Mouse (Mus musculus) heart, embryonic 16.5 days (tissue): ENCODE results near the gene Tbc1d9. TPM values are rescaled to one million over a fixed set of nuclear protein-coding genes. Genes with fewer than 3 reads are reported as not detected.

ENCODE experiments used
- ATAC-seq: fragments of 200-750 bp; cut with Nextera tagmentation; replicated peaks from 2 replicates; pipeline ENCODE4 v1.8.0; 2017; ENCODE audit warnings: moderate number of reproducible peaks; ENCODE audit not compliant: insufficient read depth, low FRiP score; ENCODE audit errors: extremely low read depth
- H3K27ac ChIP-seq: fragments of 300-500 bp; sonication (generic); 2 replicates; pipeline ENCODE4 v1.5.1; 2014; ENCODE audit warnings: mild to moderate bottlenecking, low read length, control low read depth, moderate library complexity
- H3K27me3 ChIP-seq: fragments of 300-500 bp; sonication (generic); 2 replicates; pipeline ENCODE4 v1.6.1; 2014; ENCODE audit warnings: low read length, mixed read lengths; ENCODE audit not compliant: control insufficient read depth, insufficient read depth
- H3K36me3 ChIP-seq: fragments of 300-500 bp; sonication (generic); 2 replicates; pipeline ENCODE4 v1.6.1; 2014; ENCODE audit not compliant: control insufficient read depth, insufficient read depth
- H3K4me1 ChIP-seq: fragments of 300-500 bp; sonication (generic); 2 replicates; pipeline ENCODE4 v1.6.1; 2014; ENCODE audit warnings: low read length, mixed read lengths; ENCODE audit not compliant: control insufficient read depth, insufficient read depth
- H3K4me2 ChIP-seq: fragments of 300-500 bp; sonication (generic); 2 replicates; pipeline ENCODE4 v1.6.1; 2014; ENCODE audit warnings: low read depth, mild to moderate bottlenecking, control low read depth, low read length
- H3K4me3 ChIP-seq: fragments of 300-500 bp; sonication (generic); 2 replicates; pipeline ENCODE4 v1.5.1; 2014; ENCODE audit warnings: mild to moderate bottlenecking, control low read depth, low read length
- H3K9ac ChIP-seq: fragments of 300-500 bp; sonication (generic); 2 replicates; pipeline ENCODE4 v1.6.1; 2014; ENCODE audit warnings: low read length, control low read depth
- H3K9me3 ChIP-seq: fragments of 300-500 bp; sonication (generic); replicated peaks from 2 replicates; pipeline ENCODE4 v1.6.1; 2016; ENCODE audit warnings: low read length; ENCODE audit not compliant: control insufficient read depth
- WGBS: fragments of 180-500 bp; shearing (Covaris S2); extraction: QIAGEN DNeasy Blood & Tissue Kit; methylation state at CpG from one replicate; pipeline ENCODE4 v1.1.7; 2014; 5-methylcytosine and 5-hydroxymethylcytosine counted together
- polyA plus RNA-seq: library from polyadenylated mRNA; unstranded; fragments of >200 nt; fragmentation: Nextera tagmentation; extraction: Ambion mirVana; gene quantifications from 2 replicates; pipeline ENCODE4 v1.2.1, GENCODE M21; 2015

Gene Tbc1d9
- polyA plus RNA-seq, 1 experiment from 2014 or later, result 0.66 TPM

DNA sequence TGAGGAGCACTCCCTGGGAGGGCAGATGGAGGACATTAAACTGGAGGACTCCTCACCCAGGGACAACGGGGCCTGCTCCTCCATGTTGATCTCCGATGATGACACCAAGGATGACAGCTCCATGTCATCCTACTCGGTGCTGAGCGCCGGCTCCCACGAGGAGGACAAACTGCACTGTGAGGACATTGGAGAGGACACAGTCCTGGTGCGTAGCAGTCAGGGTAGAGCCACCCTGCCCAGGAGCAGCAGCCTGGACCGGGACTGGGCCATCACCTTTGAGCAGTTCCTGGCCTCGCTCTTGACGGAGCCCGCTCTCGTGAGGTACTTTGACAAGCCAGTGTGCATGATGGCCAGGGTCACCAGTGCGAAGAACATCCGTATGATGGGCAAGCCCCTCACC lies 106.0 kb downstream of the Tbc1d9 start:
- no peak overlapping the region for H3K4me2 ChIP-seq
- no peak overlapping the region for H3K27ac ChIP-seq
- no peaks in the 10 kb centered on the region for H3K9me3 ChIP-seq
- 95% methylated on average over 14 of the region's 14 CpGs for WGBS
- no peaks in the 10 kb centered on the region for H3K27me3 ChIP-seq
- no peak overlapping the region for H3K9ac ChIP-seq
- H3K36me3 ChIP-seq, result no peaks in the 10 kb centered on the region
- ATAC-seq, result no peak
- peaks cover 5% of the 10 kb centered on the region for H3K4me1 ChIP-seq
- H3K4me3 ChIP-seq, result no peak overlapping the region

DNA sequence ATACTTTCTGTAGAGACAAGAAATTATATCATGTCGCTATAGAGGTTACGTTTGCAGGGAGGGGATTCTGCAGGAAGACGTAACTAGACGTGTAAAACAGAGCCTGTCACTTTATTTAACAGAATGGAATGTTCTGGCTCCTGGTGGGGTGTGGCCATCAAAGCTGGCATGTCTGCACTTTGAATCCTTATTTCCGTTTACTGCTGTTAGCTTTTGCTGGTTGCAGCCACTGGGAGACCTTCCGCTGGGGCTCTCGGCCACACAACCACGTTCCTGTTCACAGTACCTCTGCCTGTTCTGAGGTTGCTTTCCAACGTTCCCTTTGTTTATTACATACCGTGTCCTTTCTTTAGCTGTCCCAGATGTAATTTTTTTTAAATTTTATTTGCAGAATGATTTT lies 107.3 kb downstream of the Tbc1d9 start:
- no peak overlapping the region for H3K27ac ChIP-seq
- no peak overlapping the region for H3K4me3 ChIP-seq
- H3K36me3 ChIP-seq, result no peaks in the 10 kb centered on the region
- no peak overlapping the region for H3K9ac ChIP-seq
- no peak overlapping the region for H3K4me2 ChIP-seq
- peaks cover 5% of the 10 kb centered on the region for H3K4me1 ChIP-seq
- no peak for ATAC-seq
- 67% methylated on average over 10 of the region's 10 CpGs for WGBS
- H3K27me3 ChIP-seq, result no peaks in the 10 kb centered on the region
- no peaks in the 10 kb centered on the region for H3K9me3 ChIP-seq

DNA sequence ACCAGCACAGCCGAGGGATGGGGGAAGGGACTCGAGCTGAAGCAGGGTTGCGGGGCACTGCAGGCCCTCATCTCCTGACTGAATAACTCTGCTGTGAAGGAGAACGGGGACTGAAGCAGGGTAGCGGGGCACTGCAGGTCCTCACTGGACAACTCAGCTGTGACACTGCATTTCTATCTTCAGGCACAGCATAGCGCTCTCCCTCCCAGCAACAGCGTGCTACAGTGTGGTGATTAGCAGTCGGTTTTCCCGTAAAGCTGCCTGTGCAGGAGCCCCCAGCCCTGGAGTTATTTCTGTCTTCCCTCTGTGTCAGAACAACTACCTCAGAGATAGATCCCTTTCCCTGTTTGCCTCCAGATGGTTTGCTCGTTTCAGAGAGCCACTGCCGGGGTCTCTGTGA lies 109.3 kb downstream of the Tbc1d9 start:
- Histone ChIP-seq H3K36me3 (no peaks in the 10 kb centered on the region), H3K4me1 (peaks cover 5% of the 10 kb centered on the region), H3K4me3 (no peak overlapping the region), H3K27me3 (no peaks in the 10 kb centered on the region), H3K27ac (no peak overlapping the region; the same call in 1 of the 2 replicates), H3K9me3 (no peaks in the 10 kb centered on the region), H3K9ac (peak overlapping the region; percentile 58; the same call in 1 of the 2 replicates), H3K4me2 (peak overlapping the region; percentile 47)
- ATAC-seq, result peak; percentile 58
- 33% methylated on average over 11 of the region's 11 CpGs for WGBS

DNA sequence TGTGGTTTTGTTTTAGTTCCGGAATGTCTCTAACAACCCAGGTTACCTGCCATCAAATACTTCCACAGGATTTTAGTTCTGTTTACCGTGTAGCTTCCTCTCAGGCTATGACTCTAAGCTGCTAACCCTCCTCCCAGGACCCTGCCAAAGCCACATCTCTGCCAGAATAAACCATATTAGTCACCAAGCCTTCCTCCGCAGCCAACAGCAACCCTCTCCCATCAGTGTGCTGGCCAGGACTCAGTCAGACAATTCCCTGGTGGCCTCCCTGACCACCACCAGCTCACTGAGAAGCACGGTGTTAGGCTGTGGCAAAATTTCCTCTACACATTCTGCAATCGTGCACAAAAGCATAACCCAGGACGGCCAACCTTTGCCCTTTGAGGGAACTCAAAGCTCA lies 113.3 kb downstream of the Tbc1d9 start:
- Histone ChIP-seq H3K4me3 (no peak overlapping the region), H3K4me1 (peaks cover 5% of the 10 kb centered on the region), H3K36me3 (no peaks in the 10 kb centered on the region), H3K9ac (no peak overlapping the region), H3K27me3 (no peaks in the 10 kb centered on the region), H3K27ac (no peak overlapping the region), H3K9me3 (no peaks in the 10 kb centered on the region), H3K4me2 (no peak overlapping the region)
- WGBS, result 74% methylated on average over 6 of the region's 6 CpGs
- ATAC-seq, result no peak

DNA sequence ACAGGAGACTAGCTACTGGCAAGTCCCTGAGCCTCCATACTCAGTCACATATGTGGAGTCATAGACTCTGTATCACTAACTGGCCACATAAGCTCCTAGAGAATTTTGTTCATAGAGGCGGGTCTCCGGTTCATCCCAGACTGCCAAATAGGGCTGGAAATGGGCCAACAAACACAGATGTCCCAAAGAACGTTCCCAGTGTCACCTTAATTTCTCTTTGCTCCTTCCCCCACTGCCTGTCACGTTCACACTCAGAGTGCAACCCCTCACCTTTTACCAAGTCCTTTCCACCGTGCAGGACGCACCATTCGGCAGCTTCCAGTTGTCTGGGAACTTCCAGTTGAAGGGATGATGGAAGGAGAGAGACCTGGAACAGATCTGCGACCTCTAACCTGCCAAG lies 120.2 kb downstream of the Tbc1d9 start:
- Histone ChIP-seq H3K36me3 (no peaks in the 10 kb centered on the region), H3K4me1 (0 out of 2 replicates have a peak, but pooled peaks cover 2% of the 10 kb centered on the region), H3K4me3 (no peak overlapping the region), H3K9me3 (no peaks in the 10 kb centered on the region), H3K27ac (no peak overlapping the region), H3K9ac (no peak overlapping the region), H3K4me2 (no peak overlapping the region), H3K27me3 (peaks cover 22% of the 10 kb centered on the region)
- ATAC-seq, result no peak
- 71% methylated on average over 8 of the region's 8 CpGs for WGBS

DNA sequence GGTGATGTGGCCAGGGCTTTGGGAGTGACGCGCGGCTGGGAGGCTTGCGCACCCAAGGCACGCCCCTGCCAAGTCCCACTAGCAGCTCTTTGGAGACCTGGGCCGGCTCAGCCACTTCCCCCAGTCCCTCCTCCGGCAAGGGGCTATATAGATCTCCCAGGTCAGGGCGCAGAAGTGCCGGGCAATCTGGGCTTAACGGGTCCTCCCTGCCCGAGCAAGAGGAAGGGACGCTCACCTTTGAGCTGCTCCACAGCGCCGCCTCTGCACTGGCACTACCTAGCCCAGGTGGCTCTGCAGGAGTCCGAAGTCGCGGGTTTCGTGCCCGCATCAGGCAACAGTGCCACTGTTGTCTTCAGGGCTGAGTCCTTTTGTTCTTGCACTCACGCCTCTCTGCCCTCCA lies 125.0 kb downstream of the Tbc1d9 start, which contains the start of gene Ucp1:
Ucp1 (plus strand) TSS at position 177 of the 400 bp plus-strand sequence.
- Histone ChIP-seq H3K9ac (no peak within 1 kb of the TSS), H3K4me2 (peak within 1 kb of the TSS; percentile 68), H3K27me3 (peaks cover 27% of the 10 kb centered on the region), H3K36me3 (no peaks in the 10 kb centered on the region), H3K4me1 (0 out of 2 replicates have a peak, but pooled peaks cover 2% of the 10 kb centered on the region), H3K27ac (no peak within 1 kb of the TSS), H3K4me3 (peak within 1 kb of the TSS; percentile 36), H3K9me3 (no peaks in the 10 kb centered on the region)
- ATAC-seq, result no peak
- WGBS, result 4% methylated on average over 20 of the region's 20 CpGs

DNA sequence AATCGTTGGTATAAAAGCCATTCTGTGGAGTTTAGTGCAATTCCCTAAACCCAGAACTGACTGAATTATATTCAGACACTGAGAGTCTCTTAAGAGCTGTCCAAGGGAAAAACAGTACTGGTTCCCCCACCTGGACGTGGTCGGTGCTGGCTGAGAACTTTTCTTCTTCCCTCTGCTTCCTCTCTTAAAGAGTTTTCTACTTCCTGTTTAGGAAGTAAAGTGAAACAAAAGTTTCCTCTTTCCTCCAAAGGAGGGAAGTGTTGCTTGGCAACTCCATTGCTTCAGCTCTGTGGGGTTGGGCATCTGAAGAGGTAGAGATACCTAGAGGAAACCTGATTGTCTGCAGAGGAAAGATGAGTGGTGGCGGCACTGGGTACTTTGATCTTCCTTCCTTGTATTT lies 132.2 kb downstream of the Tbc1d9 start:
- Histone ChIP-seq H3K4me2 (no peak overlapping the region), H3K4me3 (no peak overlapping the region)
- 66% methylated on average over 4 of the region's 4 CpGs for WGBS

DNA sequence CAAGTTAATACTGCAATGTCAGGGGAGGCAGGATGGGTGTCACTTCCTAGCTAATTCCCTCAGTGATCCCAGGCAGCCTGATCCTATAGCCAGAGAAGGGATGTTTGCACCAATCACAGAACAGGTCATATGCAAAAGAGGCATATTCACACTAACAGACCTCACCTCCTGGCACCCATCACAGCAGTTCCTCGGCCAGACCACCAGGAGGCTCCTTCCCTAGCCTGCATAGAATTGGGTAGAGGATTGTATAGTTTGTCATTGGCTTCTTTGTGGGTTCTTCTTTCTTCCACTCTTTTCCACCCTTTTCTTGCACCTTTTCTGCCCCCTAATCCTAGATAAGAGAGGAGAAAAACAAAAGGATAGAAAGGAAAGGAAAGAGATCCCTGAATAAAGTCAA lies 135.0 kb downstream of the Tbc1d9 start:
- Histone ChIP-seq H3K36me3 (no peaks in the 10 kb centered on the region), H3K4me1 (no peaks in the 10 kb centered on the region), H3K27me3 (no peaks in the 10 kb centered on the region), H3K4me3 (no peak overlapping the region), H3K4me2 (no peak overlapping the region), H3K27ac (no peak overlapping the region), H3K9me3 (peaks cover 5% of the 10 kb centered on the region; the same call in 1 of the 2 replicates), H3K9ac (no peak overlapping the region)
- ATAC-seq, result no peak
- WGBS, result 48% methylated on average over 1 of the region's 1 CpGs

More for the DNA sequence above, 132.2 kb downstream of the Tbc1d9 start:
- no peaks in the 10 kb centered on the region for H3K27me3 ChIP-seq
- H3K9ac ChIP-seq, result no peak overlapping the region
- no peaks in the 10 kb centered on the region for H3K36me3 ChIP-seq
- no peak overlapping the region for H3K27ac ChIP-seq
- peaks cover 5% of the 10 kb centered on the region; the same call in 1 of the 2 replicates for H3K9me3 ChIP-seq
- H3K4me1 ChIP-seq, result no peaks in the 10 kb centered on the region
- no peak for ATAC-seq

DNA sequence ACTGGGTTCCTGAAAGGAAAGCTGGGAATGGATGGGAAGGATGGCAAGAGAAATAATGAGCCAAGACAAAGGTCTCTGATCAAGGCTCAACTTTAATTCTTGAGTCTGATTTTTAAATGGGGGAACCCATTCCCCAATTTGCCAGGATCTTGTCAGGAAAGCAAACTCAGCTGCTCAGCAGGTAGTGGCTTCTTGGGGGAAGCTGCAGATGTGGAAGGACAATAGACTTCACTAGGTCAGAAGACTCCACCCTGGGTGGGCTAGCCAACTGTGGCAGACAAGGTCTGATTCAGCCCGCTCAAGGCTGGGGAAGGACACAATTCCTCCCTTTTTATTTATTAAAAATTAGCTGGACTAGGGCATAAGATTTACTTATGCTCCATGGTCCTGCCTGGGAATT lies 139.8 kb downstream of the Tbc1d9 start:
- 89% methylated on average over 1 of the region's 1 CpGs for WGBS
- Histone ChIP-seq H3K4me3 (no peak overlapping the region), H3K4me1 (no peaks in the 10 kb centered on the region), H3K9ac (no peak overlapping the region), H3K27ac (no peak overlapping the region), H3K4me2 (no peak overlapping the region), H3K9me3 (peaks cover 5% of the 10 kb centered on the region; the same call in 1 of the 2 replicates), H3K36me3 (no peaks in the 10 kb centered on the region), H3K27me3 (no peaks in the 10 kb centered on the region)
- no peak for ATAC-seq
